Comparison of ENCODE assay signal across 15 mouse cellular contexts in genomic region chr2:173084871-173085270, GRCm38 (mm10). TPM values are rescaled to one million over a fixed set of nuclear protein-coding genes. Genes with fewer than 3 reads are reported as not detected.
"Had no signal": no experiment of that assay in that cellular context is flagged by ENCODE, and none has a peak within 500 bp of the region (broad histone marks: within the 10 kb centered on the region; RNA-seq: fewer than 3 reads in every experiment).

No protein-coding gene starts in this region.

- H3K27ac ChIP-seq: layer of hippocampus, adult 2 months; limb, embryonic 13.5 days; liver, embryonic 15.5 days; midbrain, embryonic 10.5 days had no signal

- H3K4me2 ChIP-seq: liver, embryonic 15.5 days had no signal

- H3K9ac ChIP-seq: limb, embryonic 13.5 days; liver, embryonic 15.5 days; lung, embryonic 14.5 days had no signal

- H3K4me3 ChIP-seq: layer of hippocampus, adult 2 months; limb, embryonic 13.5 days; liver, embryonic 15.5 days; midbrain, embryonic 10.5 days; myocyte had no signal

- H3K27me3 ChIP-seq: limb, embryonic 13.5 days had no signal

- H3K9me3 ChIP-seq: limb, embryonic 13.5 days; liver, embryonic 15.5 days; midbrain, embryonic 10.5 days had no signal

- DNase-seq: kidney, adult 18-20 months; kidney, postnatal 10 days; kidney, postnatal 4 days; left cerebral cortex, postnatal 4 days; lung, embryonic 14.5 days; lung, postnatal 10 days; lung, postnatal 4 days; midbrain, embryonic 14.5 days; right cerebral cortex, postnatal 14 days had no signal

- H3K36me3 ChIP-seq: limb, embryonic 13.5 days; liver, embryonic 15.5 days; midbrain, embryonic 10.5 days had no signal

RNA-seq across cellular contexts. Expression of gene Ctcfl, which starts 34.5 kb away (rescaled TPM):
- polyA plus RNA-seq: inflammation-experienced regulatory T-cells, adult 6 months; midbrain, embryonic 14.5 days; myocyte had no signal
